Mouse (Mus musculus): ENCODE measurements around the gene Stk39.

- no peak for TF ChIP-seq CTCF (IDR thresholded peaks at IDR 0.05; ENCODE audit: low read depth, low read length)
- no peak for TF ChIP-seq POLR2A (IDR thresholded peaks at IDR 0.05; ENCODE audit: extremely low read depth, insufficient read depth, low read length)
Measured at GRCm38 (mm10) chr2:68465266-68466123, 6.6 kb downstream of the Stk39 start.
